Mouse (Mus musculus): Measurements from ENCODE around the gene 1700020D05Rik. TPM values are rescaled to one million over a fixed set of nuclear protein-coding genes. Genes with fewer than 3 reads are reported as not detected.

Gene 1700020D05Rik
- polyA plus RNA-seq, 2 experiments, result 0.81 TPM; not detected in 1

GRCm38 (mm10) chr19:5511074-5511632 is 7.6 kb upstream of the 1700020D05Rik start:
- Histone ChIP-seq H3K27me3 (ENCODE audit: control insufficient read depth, insufficient read depth, low read length) (no peaks in the 10 kb centered on the region), H3K4me1 (replicated peaks; ENCODE audit: control insufficient read depth in 2 of 2, insufficient read depth in 2 of 2, low read length in 1 of 2) (peaks cover 21 to 32% of the 10 kb centered on the region in 2 experiments), H3K9ac (replicated peaks) (peak overlapping the region; percentile 83), H3K9me3 (ENCODE audit: control insufficient read depth, low read length) (no peaks in the 10 kb centered on the region), H3K4me3 (ENCODE audit: insufficient read depth in 1 of 2, low read depth in 2 of 2, low read length in 2 of 2) (peak overlapping the region; percentile 70 to 74), H3K27ac (peak overlapping the region; percentile 21), H3K4me2 (ENCODE audit: low read depth) (peak overlapping the region; percentile 99), H3K36me3 (replicated peaks; ENCODE audit: control insufficient read depth, insufficient read depth, low read depth) (no peaks in the 10 kb centered on the region)
- 20% methylated on average over 15 of the region's 15 CpGs for WGBS (ENCODE audit: insufficient replicate concordance)
- DNase-seq (ENCODE audit: low read depth in 3 of 3, low spot score in 3 of 3) (no peak), ATAC-seq (ENCODE audit: insufficient read depth) (no peak)
- TF ChIP-seq CTCF (IDR thresholded peaks at IDR 0.05; ENCODE audit: low read depth), result no peak

DNA sequence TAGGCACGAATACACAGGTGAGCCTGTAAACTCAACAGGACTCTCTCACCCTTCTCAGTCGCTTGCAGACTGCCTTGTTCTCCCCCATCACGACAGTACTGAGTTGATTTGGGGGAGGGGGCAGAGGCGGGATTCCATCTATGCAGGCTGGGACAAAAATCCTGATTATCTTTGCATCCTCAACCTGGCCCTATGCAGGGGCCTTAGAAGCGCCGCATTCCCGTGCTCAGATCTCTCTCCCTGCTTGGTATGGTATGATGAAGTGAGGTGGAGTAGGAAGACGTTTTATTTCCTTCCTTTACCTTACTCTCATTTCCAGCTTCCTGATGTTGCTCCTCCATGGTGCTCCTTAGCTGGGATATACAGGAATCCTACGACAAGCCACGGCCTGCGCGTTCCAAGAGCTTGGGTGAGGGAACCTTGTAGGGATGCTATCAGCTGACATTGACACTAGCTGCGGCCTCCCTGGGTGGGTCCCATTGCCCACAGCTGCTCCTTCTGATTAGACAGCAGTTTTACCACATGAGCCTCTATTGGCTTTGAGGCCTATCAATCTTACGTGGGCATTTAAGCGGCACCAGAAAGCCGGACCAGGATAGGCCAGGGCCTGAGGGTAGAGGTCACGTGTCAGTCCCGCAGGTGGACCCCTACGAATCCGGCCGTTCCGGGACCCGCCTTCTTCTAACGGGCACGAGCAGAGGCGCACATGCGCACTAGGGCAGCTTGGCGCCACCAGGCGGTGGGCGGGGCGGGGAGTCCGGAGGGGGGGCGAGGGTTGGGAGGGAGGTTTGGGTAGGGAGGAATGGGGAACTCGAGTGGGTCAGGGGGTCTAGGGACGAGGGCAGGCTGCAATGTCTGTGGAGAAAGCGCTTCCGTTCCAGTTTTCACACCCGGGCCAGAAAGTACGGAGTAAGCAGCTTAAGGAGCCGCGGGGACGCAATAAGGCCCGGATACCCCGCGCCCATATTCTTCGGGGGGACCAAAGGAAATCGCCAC is 6.7 kb upstream of the 1700020D05Rik start, which contains the start of gene Snx32:
Gene Snx32 (minus strand): TSS at position 508 of the 996 bp plus-strand sequence.
- WGBS (ENCODE audit: insufficient replicate concordance), result 2% methylated on average over 47 of the region's 47 CpGs
- peak; percentile 69 for TF ChIP-seq CTCF (IDR thresholded peaks at IDR 0.05; ENCODE audit: low read depth)
- TF ChIP-seq EP300 (IDR thresholded peaks at IDR 0.05; ENCODE audit: low read depth), result peak; percentile 61
- ATAC-seq (ENCODE audit: insufficient read depth), result peak; percentile 99

DNA sequence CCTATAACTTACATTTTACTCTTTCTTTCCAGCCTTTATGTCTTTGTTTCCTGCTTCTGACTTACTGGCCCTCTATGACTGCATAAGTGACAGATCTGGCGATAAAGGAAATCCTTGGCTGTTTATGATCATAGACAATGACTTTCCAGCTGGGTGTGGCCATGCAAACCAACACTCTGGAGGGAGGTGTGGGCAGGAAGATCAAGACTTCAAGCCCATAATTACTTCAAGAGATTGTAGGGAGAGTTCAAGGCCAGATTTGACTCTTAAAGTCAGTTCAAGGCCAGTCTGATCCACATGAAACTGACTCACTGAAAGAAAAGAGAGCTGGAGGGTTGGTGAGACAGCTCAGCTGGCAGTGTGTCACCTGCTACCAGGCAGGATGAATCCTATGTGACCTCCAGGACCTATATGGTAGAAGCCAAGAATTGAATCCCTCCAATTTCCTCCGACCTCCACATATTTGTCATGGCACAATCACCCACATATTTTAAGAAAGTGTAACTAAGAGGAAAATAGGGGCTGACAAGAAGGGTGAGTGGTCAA is 3.2 kb downstream of the 1700020D05Rik start:
- 62% methylated on average over 2 of the region's 2 CpGs for WGBS (ENCODE audit: insufficient replicate concordance)
- H3K27me3 ChIP-seq (ENCODE audit: control insufficient read depth, insufficient read depth, low read length), result no peaks in the 10 kb centered on the region

More for the DNA sequence above, 6.7 kb upstream of the 1700020D05Rik start, which contains the start of gene Snx32:
- H3K36me3 ChIP-seq (replicated peaks; ENCODE audit: control insufficient read depth, insufficient read depth, low read depth), result no peaks in the 10 kb centered on the region
- DNase-seq (ENCODE audit: low read depth in 3 of 3, low spot score in 3 of 3), result peak; percentile 99 to 100 (median 100)
- no peaks in the 10 kb centered on the region for H3K9me3 ChIP-seq (ENCODE audit: control insufficient read depth, low read length)
- H3K9ac ChIP-seq (replicated peaks), result peak within 1 kb of the TSS; percentile 83
- H3K4me2 ChIP-seq (ENCODE audit: low read depth), result peak within 1 kb of the TSS; percentile 99
- H3K4me3 ChIP-seq (ENCODE audit: insufficient read depth in 1 of 2, low read depth in 2 of 2, low read length in 2 of 2), result peak within 1 kb of the TSS; percentile 70 to 75
- H3K27me3 ChIP-seq (ENCODE audit: control insufficient read depth, insufficient read depth, low read length), result no peaks in the 10 kb centered on the region
- H3K4me1 ChIP-seq (replicated peaks; ENCODE audit: control insufficient read depth in 2 of 2, insufficient read depth in 2 of 2, low read length in 1 of 2), result peaks cover 21 to 32% of the 10 kb centered on the region in 2 experiments
- peak within 1 kb of the TSS; percentile 74 for H3K27ac ChIP-seq

DNA sequence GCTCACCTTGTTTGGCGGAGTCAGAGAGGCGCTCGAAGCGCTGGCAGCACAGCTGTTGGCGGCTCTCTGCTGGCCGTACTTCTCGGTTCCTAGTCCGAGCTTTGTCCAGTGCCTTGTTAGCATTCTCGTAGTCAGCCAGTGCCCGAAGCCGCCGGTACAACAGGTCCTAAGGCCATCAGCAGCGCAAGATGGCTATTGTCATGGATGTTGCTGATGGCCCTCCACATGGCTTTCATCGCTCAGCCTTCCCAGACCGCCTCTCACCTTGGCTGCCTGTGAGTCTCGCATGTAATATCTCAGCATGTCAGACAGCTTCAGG is 7.6 kb downstream of the 1700020D05Rik start:
- TF ChIP-seq EP300 (IDR thresholded peaks at IDR 0.05; ENCODE audit: low read depth) (no peak), CTCF (IDR thresholded peaks at IDR 0.05; ENCODE audit: low read depth) (no peak)
- no peaks in the 10 kb centered on the region for H3K27me3 ChIP-seq (ENCODE audit: control insufficient read depth, insufficient read depth, low read length)
- peaks cover 50% of the 10 kb centered on the region for H3K36me3 ChIP-seq (replicated peaks; ENCODE audit: control insufficient read depth, insufficient read depth, low read depth)
- H3K4me2 ChIP-seq (ENCODE audit: low read depth), result no peak overlapping the region
- no peak overlapping the region for H3K4me3 ChIP-seq (ENCODE audit: insufficient read depth in 1 of 2, low read depth in 2 of 2, low read length in 2 of 2)
- ATAC-seq (ENCODE audit: insufficient read depth) (no peak), DNase-seq (ENCODE audit: low read depth in 3 of 3, low spot score in 3 of 3) (no peak)
- H3K9me3 ChIP-seq (ENCODE audit: control insufficient read depth, low read length), result no peaks in the 10 kb centered on the region
- H3K4me1 ChIP-seq (replicated peaks; ENCODE audit: control insufficient read depth in 2 of 2, insufficient read depth in 2 of 2, low read length in 1 of 2), result peaks cover 3 to 4% of the 10 kb centered on the region in 2 experiments; a peak in 3 of 4 replicates
- H3K27ac ChIP-seq, result no peak overlapping the region
- WGBS (ENCODE audit: insufficient replicate concordance), result 92% methylated on average over 16 of the region's 16 CpGs
- no peak overlapping the region for H3K9ac ChIP-seq (replicated peaks)

More for the DNA sequence above, 3.2 kb downstream of the 1700020D05Rik start:
- peaks cover 18% of the 10 kb centered on the region for H3K36me3 ChIP-seq (replicated peaks; ENCODE audit: control insufficient read depth, insufficient read depth, low read depth)
- no peak overlapping the region for H3K4me3 ChIP-seq (ENCODE audit: insufficient read depth in 1 of 2, low read depth in 2 of 2, low read length in 2 of 2)
- H3K9ac ChIP-seq (replicated peaks), result no peak overlapping the region
- H3K4me2 ChIP-seq (ENCODE audit: low read depth), result no peak overlapping the region
- no peak for ATAC-seq (ENCODE audit: insufficient read depth)
- H3K4me1 ChIP-seq (replicated peaks; ENCODE audit: control insufficient read depth in 2 of 2, insufficient read depth in 2 of 2, low read length in 1 of 2), result no peaks in the 10 kb centered on the region
- no peak for DNase-seq (ENCODE audit: low read depth in 3 of 3, low spot score in 3 of 3)
- H3K9me3 ChIP-seq (ENCODE audit: control insufficient read depth, low read length), result no peaks in the 10 kb centered on the region
- TF ChIP-seq CTCF (IDR thresholded peaks at IDR 0.05; ENCODE audit: low read depth) (no peak), EP300 (IDR thresholded peaks at IDR 0.05; ENCODE audit: low read depth) (no peak)
- no peak overlapping the region for H3K27ac ChIP-seq
